Mouse (Mus musculus) gastrocnemius, adult 2 months (tissue): Measurements from ENCODE around the gene Cdc42ep3. TPM values are rescaled to one million over a fixed set of nuclear protein-coding genes. Genes with fewer than 3 reads are reported as not detected.

Source experiments
- DNase-seq: peaks from one replicate; pipeline ENCODE4 v3.0.0; 2022
- H3K27ac ChIP-seq: fragments of 200-600 bp; 2 replicates; pipeline ENCODE4 v1.8.1; 2022; ENCODE audit warnings: mild to moderate bottlenecking
- H3K4me3 ChIP-seq: fragments of 200-600 bp; 2 replicates; pipeline ENCODE4 v1.8.1; 2022; ENCODE audit warnings: mild to moderate bottlenecking, moderate library complexity
- CTCF ChIP-seq: fragments of 200-600 bp; IDR thresholded peaks from 2 replicates; pipeline ENCODE4 v1.8.1; 2022; ENCODE audit warnings: antibody characterized with exemption, mild to moderate bottlenecking, moderate library complexity
- intact Hi-C: fragments of 180-260 bp; cut with DNase I; formaldehyde crosslinking; loops from one replicate; pipeline ENCODE4 v1.15.1; 2025
- total RNA-seq, 2 experiments: library from RNA; stranded (reverse); gene quantifications; 2 replicates each; pipeline ENCODE4 v1.2.3; 2021

Gene Cdc42ep3
- total RNA-seq, 2 experiments from 2014 or later = 38.0 to 47.7 TPM

- TF ChIP-seq CTCF = no peak
- Histone ChIP-seq H3K4me3 (peak overlapping the region; percentile 15; the same call in 1 of the 2 replicates), H3K27ac (peak overlapping the region; percentile 97)
- intact Hi-C loops = no loop called here
- DNase-seq = no peak
These were observed 12.9 kb downstream of the Cdc42ep3 start for GRCm38 (mm10) chr17:79341946-79342470.

- Histone ChIP-seq H3K4me3 (no peak overlapping the region), H3K27ac (peak overlapping the region; percentile 97)
- TF ChIP-seq CTCF = no peak
- peak; percentile 38 for DNase-seq
- intact Hi-C loops = no loop called here
These were observed 17.4 kb downstream of the Cdc42ep3 start for GRCm38 (mm10) chr17:79337494-79337893.

- intact Hi-C loops = loop anchor here (1.0 kb wide), 1 partner anchor 21 kb away; the partner anchor contains the start of gene Cdc42ep3
- peak overlapping the region; percentile 97 for H3K27ac ChIP-seq
- TF ChIP-seq CTCF = no peak
- H3K4me3 ChIP-seq = peak overlapping the region; percentile 38
- peak; percentile 68 for DNase-seq
These were observed 20.2 kb downstream of the Cdc42ep3 start for GRCm38 (mm10) chr17:79334701-79335100.

- peak overlapping the region; percentile 97 for H3K27ac ChIP-seq
- no peak for DNase-seq
- intact Hi-C loops = loop anchor here (1.0 kb wide), 1 partner anchor 22 kb away; the partner anchor contains the start of gene Cdc42ep3
- H3K4me3 ChIP-seq = no peak overlapping the region
- no peak for TF ChIP-seq CTCF
These were observed 21.2 kb downstream of the Cdc42ep3 start for GRCm38 (mm10) chr17:79333650-79334049.

- no peak overlapping the region for H3K4me3 ChIP-seq
- TF ChIP-seq CTCF = no peak
- H3K27ac ChIP-seq = peak overlapping the region; percentile 97
- peak; percentile 65 for DNase-seq
- intact Hi-C loops = no loop called here
These were observed 22.0 kb downstream of the Cdc42ep3 start for GRCm38 (mm10) chr17:79332864-79333263.

GRCm38 (mm10) chr17:79330397-79330796, 24.5 kb downstream of the Cdc42ep3 start:
- no peak overlapping the region for H3K27ac ChIP-seq
- no peak for DNase-seq
- no peak for TF ChIP-seq CTCF
- intact Hi-C loops = no loop called here
- H3K4me3 ChIP-seq = no peak overlapping the region

GRCm38 (mm10) chr17:79326868-79327376, 28.0 kb downstream of the Cdc42ep3 start:
- intact Hi-C loops = no loop called here
- no peak overlapping the region for H3K4me3 ChIP-seq
- no peak for TF ChIP-seq CTCF
- DNase-seq = no peak
- H3K27ac ChIP-seq = no peak overlapping the region

- intact Hi-C loops = no loop called here
- no peak for TF ChIP-seq CTCF
- Histone ChIP-seq H3K4me3 (no peak overlapping the region), H3K27ac (no peak overlapping the region)
- DNase-seq = no peak
These were observed 37.7 kb downstream of the Cdc42ep3 start for GRCm38 (mm10) chr17:79317085-79317751.

- Histone ChIP-seq H3K4me3 (no peak overlapping the region), H3K27ac (no peak overlapping the region)
- TF ChIP-seq CTCF = no peak
- DNase-seq = no peak
- intact Hi-C loops = no loop called here
These were observed 39.3 kb downstream of the Cdc42ep3 start for GRCm38 (mm10) chr17:79315415-79316094.

- Histone ChIP-seq H3K27ac (no peak overlapping the region), H3K4me3 (no peak overlapping the region)
- TF ChIP-seq CTCF = no peak
- intact Hi-C loops = no loop called here
- DNase-seq = no peak
These were observed 44.4 kb downstream of the Cdc42ep3 start for GRCm38 (mm10) chr17:79310465-79310864.

GRCm38 (mm10) chr17:79309506-79309905, 45.4 kb downstream of the Cdc42ep3 start:
- intact Hi-C loops = no loop called here
- no peak for DNase-seq
- H3K27ac ChIP-seq = no peak overlapping the region

GRCm38 (mm10) chr17:79305644-79306043, 49.2 kb downstream of the Cdc42ep3 start:
- no peak for TF ChIP-seq CTCF
- intact Hi-C loops = no loop called here
- H3K27ac ChIP-seq = no peak overlapping the region
- DNase-seq = no peak
- no peak overlapping the region for H3K4me3 ChIP-seq

More at GRCm38 (mm10) chr17:79309506-79309905, 45.4 kb downstream of the Cdc42ep3 start:
- no peak for TF ChIP-seq CTCF
- H3K4me3 ChIP-seq = no peak overlapping the region
